Mouse (Mus musculus) liver, embryonic 15.5 days (tissue): ENCODE data around the gene Ldlrad3. TPM values are rescaled to one million over a fixed set of nuclear protein-coding genes. Genes with fewer than 3 reads are reported as not detected.

ENCODE experiments used
- ATAC-seq: fragments of 200-750 bp; cut with Nextera tagmentation; 2 replicates; pipeline ENCODE4 v1.8.0; 2017; ENCODE audit warnings: moderate number of reproducible peaks, mild to moderate bottlenecking, moderate library complexity; ENCODE audit not compliant: insufficient read depth
- H3K27ac ChIP-seq: fragments of 300-500 bp; sonication (generic); replicated peaks from 2 replicates; pipeline ENCODE4 v1.5.1; 2015; ENCODE audit warnings: mild to moderate bottlenecking, inconsistent platforms
- H3K27me3 ChIP-seq: fragments of 300-500 bp; sonication (generic); 2 replicates; pipeline ENCODE4 v1.6.1; 2015; ENCODE audit warnings: mild to moderate bottlenecking, inconsistent platforms
- H3K36me3 ChIP-seq: fragments of 300-500 bp; sonication (generic); replicated peaks from 2 replicates; pipeline ENCODE4 v1.6.1; 2015; ENCODE audit warnings: moderate library complexity, mild to moderate bottlenecking, inconsistent platforms
- H3K4me1 ChIP-seq: fragments of 300-500 bp; sonication (generic); replicated peaks from 2 replicates; pipeline ENCODE4 v1.6.1; 2015; ENCODE audit warnings: inconsistent platforms
- H3K4me2 ChIP-seq: fragments of 300-500 bp; sonication (generic); 2 replicates; pipeline ENCODE4 v1.6.1; 2015; ENCODE audit warnings: moderate library complexity, mild to moderate bottlenecking, inconsistent platforms
- H3K4me3 ChIP-seq: fragments of 300-500 bp; sonication (generic); replicated peaks from 2 replicates; pipeline ENCODE4 v1.5.1; 2015; ENCODE audit warnings: mild to moderate bottlenecking, inconsistent platforms
- H3K9ac ChIP-seq: fragments of 300-500 bp; sonication (generic); 2 replicates; pipeline ENCODE4 v1.6.1; 2015; ENCODE audit warnings: moderate library complexity, mild to moderate bottlenecking, inconsistent platforms
- H3K9me3 ChIP-seq: fragments of 300-500 bp; sonication (generic); replicated peaks from 2 replicates; pipeline ENCODE4 v1.6.1; 2016; ENCODE audit warnings: inconsistent platforms
- WGBS: fragments of 180-500 bp; shearing (Covaris S2); methylation state at CpG from one replicate; pipeline ENCODE4 v1.1.7; 2015; ENCODE audit warnings: mixed read lengths; ENCODE audit not compliant: insufficient replicate concordance; 5-methylcytosine and 5-hydroxymethylcytosine counted together
- polyA plus RNA-seq: library from polyadenylated mRNA; unstranded; fragments of >200 nt; fragmentation: Nextera tagmentation; extraction: Ambion mirVana; gene quantifications from 2 replicates; pipeline ENCODE4 v1.2.1, GENCODE M21; 2015

Gene Ldlrad3
- polyA plus RNA-seq, 1 experiment from 2014 or later, result 4.8 TPM

DNA sequence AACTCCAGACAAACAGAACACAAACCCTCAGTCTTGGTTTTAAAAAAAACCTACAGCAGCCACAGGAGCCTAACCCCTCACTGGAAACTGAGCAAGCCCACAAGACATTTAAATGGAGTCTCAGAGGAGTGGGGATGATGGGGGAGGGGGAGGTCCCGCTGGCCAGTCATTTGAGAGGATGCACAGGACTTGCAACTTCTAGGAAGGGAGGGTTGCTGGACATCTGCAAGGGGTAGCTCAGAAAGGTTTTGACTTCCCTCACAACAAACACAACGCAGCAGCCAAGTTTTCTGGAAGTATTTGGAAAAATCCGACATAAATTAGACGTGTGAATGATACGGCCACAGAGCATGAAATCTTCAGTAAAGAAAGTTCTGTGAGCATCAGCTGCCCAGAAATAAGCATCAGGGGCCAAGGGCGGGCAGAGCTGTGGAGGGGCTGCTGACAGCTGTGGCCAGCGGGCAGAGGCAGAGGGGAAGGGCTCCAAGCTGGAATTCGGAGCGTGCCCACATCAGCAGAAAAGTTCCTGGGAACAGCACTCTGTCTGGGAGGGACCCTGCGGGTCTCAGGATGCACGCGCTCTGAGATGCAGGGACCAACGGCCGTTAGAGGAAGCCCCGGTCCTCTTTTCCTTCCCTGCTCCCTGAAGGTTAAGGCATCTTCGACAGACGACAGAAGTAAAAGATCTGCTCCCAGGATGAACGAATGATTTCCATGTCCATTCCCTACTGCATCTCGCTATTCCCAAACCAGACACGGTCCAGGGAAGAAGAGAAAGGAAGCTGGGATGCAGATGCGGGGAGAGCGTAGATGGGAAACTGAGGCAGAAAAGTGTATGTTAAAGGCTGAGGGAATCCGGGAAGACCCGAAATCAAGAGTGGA is 875 bp downstream of the Ldlrad3 start:
- no peaks in the 10 kb centered on the region for H3K36me3 ChIP-seq
- no peaks in the 10 kb centered on the region for H3K9me3 ChIP-seq
- peak overlapping the region; percentile 86 for H3K4me2 ChIP-seq
- H3K9ac ChIP-seq, result peak overlapping the region; percentile 55; the same call in 1 of the 2 replicates
- no peak overlapping the region for H3K27ac ChIP-seq
- H3K27me3 ChIP-seq, result peaks cover 39% of the 10 kb centered on the region
- H3K4me3 ChIP-seq, result peak overlapping the region; percentile 67
- 4% methylated on average over 24 of the region's 24 CpGs for WGBS
- ATAC-seq, result no peak; the same call in 1 of the 2 replicates
- peaks cover 16% of the 10 kb centered on the region for H3K4me1 ChIP-seq

DNA sequence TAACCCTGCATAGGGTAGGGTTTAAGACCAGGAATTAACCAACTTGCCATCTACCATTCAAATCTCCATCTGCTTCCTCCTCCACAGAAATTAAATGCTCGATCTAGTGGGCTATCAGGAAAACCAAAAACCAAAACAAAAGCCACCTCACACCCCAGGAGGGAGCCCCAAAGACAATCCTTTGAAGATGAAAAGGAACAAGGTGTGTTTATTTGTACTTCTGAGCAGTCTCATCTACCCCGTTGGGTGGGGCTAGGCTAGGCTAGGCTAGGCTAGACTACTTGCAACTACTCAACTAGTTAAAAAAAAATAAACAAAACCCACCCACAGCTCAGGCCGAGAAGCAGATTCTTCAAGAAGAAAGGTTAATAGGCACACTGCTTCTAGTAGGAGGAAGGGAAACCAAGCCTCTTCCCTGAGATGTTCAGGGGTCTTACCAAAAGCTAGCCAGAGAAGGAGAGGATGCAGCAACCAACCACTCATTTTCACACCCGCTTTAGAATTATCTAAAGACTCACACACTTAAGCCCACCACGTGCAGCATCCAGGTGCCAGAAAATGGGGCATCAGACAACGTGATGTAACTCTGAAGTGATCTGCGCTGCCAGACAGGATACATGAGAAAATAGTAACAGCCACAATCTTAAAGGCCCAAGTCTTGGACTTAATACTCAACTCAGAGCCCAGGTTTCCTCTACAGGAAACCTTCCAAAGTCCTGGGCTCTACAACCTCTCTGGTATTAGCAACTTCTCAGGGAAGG is 2.3 kb downstream of the Ldlrad3 start:
- H3K4me3 ChIP-seq, result no peak overlapping the region
- 41% methylated on average over 7 of the region's 7 CpGs for WGBS
- no peaks in the 10 kb centered on the region for H3K9me3 ChIP-seq
- no peak overlapping the region for H3K27ac ChIP-seq
- H3K4me2 ChIP-seq, result no peak overlapping the region
- H3K9ac ChIP-seq, result no peak overlapping the region
- ATAC-seq, result no peak
- H3K36me3 ChIP-seq, result no peaks in the 10 kb centered on the region
- peaks cover 16% of the 10 kb centered on the region for H3K4me1 ChIP-seq
- peaks cover 39% of the 10 kb centered on the region for H3K27me3 ChIP-seq

DNA sequence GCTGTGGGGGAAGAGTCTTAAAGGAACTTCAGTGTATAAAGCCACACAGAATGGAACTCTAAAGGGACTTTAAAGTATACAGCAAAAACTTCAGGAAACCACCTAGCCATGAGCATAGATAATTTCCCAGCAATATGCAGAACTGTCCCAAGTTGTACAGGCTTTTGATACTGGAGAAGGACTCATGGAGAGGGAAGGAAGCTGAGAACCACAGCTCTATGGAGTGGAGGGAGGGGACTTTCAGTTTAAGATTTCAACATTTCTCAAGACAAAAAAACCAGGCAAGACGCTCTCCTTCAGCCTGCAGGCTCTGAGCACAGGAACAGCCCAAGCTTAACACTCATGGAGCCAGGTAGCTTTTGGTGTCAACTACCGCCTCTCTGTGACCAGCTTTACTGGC is 4.7 kb downstream of the Ldlrad3 start:
- Histone ChIP-seq H3K36me3 (no peaks in the 10 kb centered on the region), H3K4me2 (no peak overlapping the region), H3K4me1 (peaks cover 11% of the 10 kb centered on the region), H3K27me3 (peaks cover 28% of the 10 kb centered on the region), H3K27ac (no peak overlapping the region), H3K4me3 (no peak overlapping the region), H3K9ac (no peak overlapping the region), H3K9me3 (no peaks in the 10 kb centered on the region)
- ATAC-seq, result no peak
- WGBS, result 43% methylated on average over 2 of the region's 2 CpGs

DNA sequence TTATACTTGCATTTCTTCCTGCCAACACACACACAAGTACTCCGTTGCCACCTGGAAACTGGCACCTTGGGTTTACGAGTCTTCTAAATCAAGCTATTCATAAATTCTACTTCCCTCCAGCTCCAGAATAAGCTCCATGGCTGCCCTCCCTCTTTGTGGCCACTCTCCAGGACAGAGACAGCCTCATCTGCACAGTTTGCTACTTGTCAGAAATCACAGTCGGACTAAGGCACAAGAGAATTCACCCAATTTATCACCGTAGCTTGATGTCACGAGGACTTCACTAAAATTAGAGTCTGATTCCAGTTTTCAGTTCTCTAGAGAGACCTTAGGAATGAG is 9.8 kb downstream of the Ldlrad3 start:
- no peak overlapping the region for H3K9ac ChIP-seq
- H3K4me2 ChIP-seq, result no peak overlapping the region
- WGBS, result 71% methylated on average over 5 of the region's 5 CpGs
- no peak overlapping the region for H3K4me3 ChIP-seq
- no peak overlapping the region for H3K27ac ChIP-seq
- H3K36me3 ChIP-seq, result no peaks in the 10 kb centered on the region
- ATAC-seq, result no peak
- no peaks in the 10 kb centered on the region for H3K9me3 ChIP-seq
- no peaks in the 10 kb centered on the region; the same call in 1 of the 2 replicates for H3K4me1 ChIP-seq
- H3K27me3 ChIP-seq, result no peaks in the 10 kb centered on the region

DNA sequence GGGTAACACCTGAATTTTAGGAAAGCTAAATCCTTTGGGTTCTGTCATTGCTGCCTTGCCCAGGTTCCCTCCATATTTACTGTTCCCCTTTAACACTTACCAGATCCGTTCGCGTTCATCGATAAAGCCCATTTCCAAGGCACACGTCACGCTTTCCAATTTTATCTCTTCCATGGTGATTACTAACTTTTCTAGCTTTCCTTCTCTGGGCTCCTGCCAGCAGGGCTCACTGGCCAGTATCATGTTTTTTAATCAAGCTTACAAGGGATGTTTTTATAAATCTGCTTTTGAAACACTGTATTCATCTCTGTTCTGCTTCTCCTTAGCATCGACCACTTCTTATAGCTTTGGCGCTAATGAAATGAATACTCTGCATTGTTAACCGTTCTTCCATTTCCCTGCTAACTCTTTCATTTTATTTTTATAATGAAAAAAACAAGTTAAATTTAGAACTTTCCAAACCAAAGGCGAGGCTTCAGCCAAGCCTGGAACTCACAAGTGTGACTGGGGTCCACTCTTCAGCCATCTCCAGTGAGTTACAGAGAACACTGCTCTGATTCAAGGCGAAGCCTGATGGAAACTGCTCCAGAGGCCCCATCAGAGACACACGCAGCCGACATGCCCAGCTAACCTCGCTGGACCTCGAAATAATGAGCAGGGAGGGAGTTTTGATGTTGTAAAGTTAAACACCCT is 10.3 kb downstream of the Ldlrad3 start:
- Histone ChIP-seq H3K4me1 (no peaks in the 10 kb centered on the region; the same call in 1 of the 2 replicates), H3K4me2 (no peak overlapping the region), H3K36me3 (no peaks in the 10 kb centered on the region), H3K4me3 (no peak overlapping the region), H3K27me3 (no peaks in the 10 kb centered on the region), H3K9me3 (no peaks in the 10 kb centered on the region), H3K9ac (no peak overlapping the region), H3K27ac (no peak overlapping the region)
- ATAC-seq, result no peak
- 78% methylated on average over 15 of the region's 15 CpGs for WGBS

DNA sequence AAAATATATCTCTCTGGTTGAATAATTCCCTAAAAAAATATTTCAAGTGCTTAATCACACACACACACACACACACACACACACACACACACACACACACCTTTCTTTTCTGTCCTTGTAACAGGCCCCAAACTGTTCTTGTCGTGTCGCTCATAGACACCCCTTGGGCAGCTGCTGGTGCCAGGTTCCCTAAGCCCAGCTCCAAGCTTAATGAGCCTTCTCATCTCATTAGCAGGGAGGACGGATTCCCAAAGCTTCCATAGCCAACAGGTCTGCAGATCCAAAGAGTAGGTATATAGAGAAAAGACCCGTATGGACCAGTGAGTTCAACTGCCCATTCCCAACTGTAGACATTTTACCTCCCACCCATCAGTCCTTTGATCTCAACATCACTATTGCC is 13.7 kb downstream of the Ldlrad3 start:
- Histone ChIP-seq H3K27ac (no peak overlapping the region), H3K36me3 (no peaks in the 10 kb centered on the region), H3K4me2 (no peak overlapping the region), H3K4me3 (no peak overlapping the region), H3K4me1 (no peaks in the 10 kb centered on the region), H3K9me3 (no peaks in the 10 kb centered on the region), H3K9ac (no peak overlapping the region), H3K27me3 (no peaks in the 10 kb centered on the region)
- WGBS, result 72% methylated on average over 4 of the region's 4 CpGs
- no peak for ATAC-seq

DNA sequence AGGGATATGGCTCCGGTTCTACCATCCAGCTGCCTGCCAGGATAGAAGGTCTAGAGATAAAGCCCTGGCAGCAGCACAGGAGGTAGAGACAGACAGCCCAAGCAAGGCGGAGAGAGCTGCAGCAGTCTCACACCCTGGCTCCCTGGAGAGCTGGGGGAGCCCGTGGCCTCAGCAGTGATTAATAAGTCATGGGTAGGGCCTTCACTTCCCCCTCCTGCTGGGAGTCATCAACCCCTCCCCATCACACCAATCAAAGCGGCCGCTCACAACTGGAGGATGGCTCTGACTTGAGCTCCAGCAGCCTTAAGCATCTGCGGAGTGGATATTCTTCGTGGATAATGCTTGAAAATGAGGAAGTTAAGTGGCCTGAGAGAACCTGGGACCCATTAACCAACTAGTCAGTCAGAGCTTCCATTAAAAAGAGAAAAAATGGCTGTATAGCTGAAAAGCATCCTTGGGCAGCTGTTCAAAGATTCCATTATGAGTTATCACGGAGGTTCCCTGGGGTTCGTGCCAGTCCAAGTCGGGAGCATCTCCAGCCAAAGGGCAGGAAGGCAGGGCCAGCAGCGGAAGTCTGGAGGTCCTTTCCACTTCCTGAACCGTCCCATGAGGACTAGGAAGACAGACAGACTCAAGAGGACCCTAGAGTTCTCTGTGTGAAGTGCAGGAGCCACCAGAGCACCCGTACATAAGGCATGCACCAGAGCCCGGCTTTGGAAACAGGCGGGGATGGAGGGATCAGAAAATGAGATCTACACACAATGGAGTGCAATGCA is 19.4 kb downstream of the Ldlrad3 start:
- WGBS, result 28% methylated on average over 15 of the region's 15 CpGs
- Histone ChIP-seq H3K27me3 (no peaks in the 10 kb centered on the region), H3K4me2 (no peak overlapping the region), H3K4me3 (no peak overlapping the region), H3K4me1 (peaks cover 5% of the 10 kb centered on the region; the same call in 1 of the 2 replicates), H3K9ac (no peak overlapping the region), H3K27ac (no peak overlapping the region), H3K9me3 (no peaks in the 10 kb centered on the region), H3K36me3 (no peaks in the 10 kb centered on the region)
- ATAC-seq, result no peak

DNA sequence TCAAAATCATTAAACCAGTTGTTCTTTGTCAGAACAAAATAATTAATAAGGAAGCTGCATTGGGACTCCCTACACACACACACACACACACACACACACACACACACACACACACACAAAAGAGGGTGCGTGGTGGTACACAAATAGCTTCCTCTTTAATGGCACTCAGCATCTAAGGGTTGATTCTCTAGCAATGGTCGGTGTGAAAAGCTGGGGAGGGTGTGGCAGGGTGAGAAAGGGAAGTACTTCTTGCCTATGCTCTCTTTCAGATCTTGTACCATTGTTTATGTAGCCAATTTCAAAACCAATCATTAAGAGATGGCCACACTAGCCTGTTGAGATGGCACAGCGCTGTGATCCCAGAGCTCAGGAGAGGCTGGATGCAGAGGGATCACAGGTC is 23.1 kb downstream of the Ldlrad3 start:
- Histone ChIP-seq H3K36me3 (no peaks in the 10 kb centered on the region), H3K4me3 (no peak overlapping the region), H3K9me3 (no peaks in the 10 kb centered on the region), H3K4me2 (no peak overlapping the region), H3K9ac (no peak overlapping the region), H3K27ac (no peak overlapping the region), H3K4me1 (peaks cover 5% of the 10 kb centered on the region; the same call in 1 of the 2 replicates), H3K27me3 (no peaks in the 10 kb centered on the region)
- no peak for ATAC-seq
- WGBS, result 32% methylated on average over 3 of the region's 3 CpGs

DNA sequence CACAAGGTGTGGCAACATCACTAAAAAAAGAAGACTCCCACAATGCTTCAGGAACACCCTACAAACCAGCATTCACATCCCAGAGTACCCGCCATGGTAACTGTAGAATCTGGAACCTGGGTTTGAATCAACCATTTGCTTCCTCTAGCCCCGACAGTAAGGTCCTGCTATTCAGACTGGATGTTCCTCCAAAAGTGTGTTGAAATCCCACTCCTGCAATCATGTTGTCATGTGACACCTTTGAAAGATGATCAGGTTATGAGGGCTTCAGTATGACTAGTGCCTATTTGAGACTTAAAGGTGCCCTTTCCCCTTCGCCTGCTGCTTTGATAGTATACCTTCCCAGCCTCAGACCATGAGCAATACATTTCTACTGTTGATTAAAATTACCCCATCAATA is 28.6 kb downstream of the Ldlrad3 start:
- H3K9ac ChIP-seq, result no peak overlapping the region
- H3K4me1 ChIP-seq, result peaks cover 21% of the 10 kb centered on the region
- no peaks in the 10 kb centered on the region for H3K36me3 ChIP-seq
- H3K27me3 ChIP-seq, result no peaks in the 10 kb centered on the region
- H3K27ac ChIP-seq, result no peak overlapping the region
- no peaks in the 10 kb centered on the region for H3K9me3 ChIP-seq
- 55% methylated on average over 3 of the region's 3 CpGs for WGBS
- no peak overlapping the region for H3K4me2 ChIP-seq
- no peak overlapping the region for H3K4me3 ChIP-seq
- no peak for ATAC-seq

DNA sequence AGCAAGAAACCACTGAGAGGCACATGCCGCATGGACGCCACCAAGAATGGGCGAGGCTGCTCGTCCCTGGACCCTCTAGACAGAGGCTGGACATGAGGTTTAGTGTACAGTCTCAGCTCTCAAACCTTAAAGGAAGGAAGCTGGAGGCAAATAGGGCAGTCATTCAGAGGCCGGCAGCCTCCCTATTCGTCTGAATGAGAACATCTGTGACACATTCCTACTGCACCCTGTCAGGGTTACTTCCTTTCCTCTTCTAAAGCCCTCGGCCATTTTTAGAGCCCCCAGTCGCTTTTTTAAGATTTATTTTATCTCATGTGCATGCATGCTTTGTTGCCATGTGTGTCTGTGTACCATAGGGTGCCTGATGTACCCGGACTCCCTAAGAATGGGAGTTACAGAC is 29.2 kb downstream of the Ldlrad3 start:
- no peak overlapping the region for H3K4me3 ChIP-seq
- H3K4me1 ChIP-seq, result peaks cover 21% of the 10 kb centered on the region
- no peak overlapping the region for H3K4me2 ChIP-seq
- no peaks in the 10 kb centered on the region for H3K36me3 ChIP-seq
- H3K27ac ChIP-seq, result no peak overlapping the region
- H3K27me3 ChIP-seq, result no peaks in the 10 kb centered on the region
- ATAC-seq, result no peak
- 50% methylated on average over 9 of the region's 9 CpGs for whole genome bisulfite sequencing
- no peaks in the 10 kb centered on the region for H3K9me3 ChIP-seq
- H3K9ac ChIP-seq, result no peak overlapping the region
